Mouse (Mus musculus) cortical plate, adult 2 months (tissue): Measurements from ENCODE around the gene AA986860.

Source experiments
- CTCF ChIP-seq: fragments of 200-500 bp; IDR thresholded peaks from 2 replicates; pipeline ENCODE4 v1.5.1; 2011; ENCODE audit warnings: mild to moderate bottlenecking, control low read depth, low read length; ENCODE audit not compliant: insufficient read depth; ENCODE audit errors: extremely low read depth
- POLR2A ChIP-seq: fragments of 200-500 bp; IDR thresholded peaks from 2 replicates; pipeline ENCODE4 v1.6.1; 2011; ENCODE audit warnings: mild to moderate bottlenecking, low read length, control low read depth; ENCODE audit not compliant: insufficient read depth; ENCODE audit errors: extremely low read depth

- TF ChIP-seq CTCF, result no peak
- no peak for TF ChIP-seq POLR2A
Observed at GRCm38 (mm10) chr1:130746819-130747218, 15.0 kb downstream of the AA986860 start.
